Mouse (Mus musculus): ENCODE results near the gene Fyttd1. TPM values are rescaled to one million over a fixed set of nuclear protein-coding genes. Genes with fewer than 3 reads are reported as not detected.

Gene Fyttd1
- total RNA-seq, 1 experiment from 2014 or later = 99.8 TPM

- DNase-seq = no peak
Measured at GRCm38 (mm10) chr16:32942694-32943093, 65.4 kb downstream of the Fyttd1 start.

- no peak for DNase-seq
Measured at GRCm38 (mm10) chr16:32945379-32945778, 68.1 kb downstream of the Fyttd1 start.

GRCm38 (mm10) chr16:32948016-32948415, 70.7 kb downstream of the Fyttd1 start:
- no peak for DNase-seq

GRCm38 (mm10) chr16:32948656-32949055, 71.4 kb downstream of the Fyttd1 start:
- DNase-seq = no peak

GRCm38 (mm10) chr16:32949281-32949680, 72.0 kb downstream of the Fyttd1 start:
- no peak for DNase-seq

- no peak for DNase-seq
Measured at GRCm38 (mm10) chr16:32951074-32951473, 73.8 kb downstream of the Fyttd1 start.

GRCm38 (mm10) chr16:32953806-32954205, 76.5 kb downstream of the Fyttd1 start:
- DNase-seq = no peak

- DNase-seq = no peak
Measured at GRCm38 (mm10) chr16:32954304-32954703, 77.0 kb downstream of the Fyttd1 start.

GRCm38 (mm10) chr16:32956889-32957288, 79.6 kb downstream of the Fyttd1 start:
- no peak for DNase-seq

Other genes starting within 250 kb of the Fyttd1 start
- 48.5 and 55.4 TPM in 2 replicates for gene Tnk2, start 233.6 kb upstream of the Fyttd1 start, total RNA-seq (2021)
- not detected in 2 replicates for gene Muc4, start 141.6 kb upstream of the Fyttd1 start, total RNA-seq (2021)
- 0.15 and 0.56 TPM in 2 replicates for gene Muc20, start 80.1 kb upstream of the Fyttd1 start, total RNA-seq (2021)
- not detected in 2 replicates for gene Smbd1, start 67.0 kb upstream of the Fyttd1 start, total RNA-seq (2021)
- 27.9 and 32.7 TPM in 2 replicates for gene Rubcn, start 266 bp downstream of the Fyttd1 start, total RNA-seq (2021)
- 32.6 and 36.3 TPM in 2 replicates for gene Lrch3, start 36.6 kb downstream of the Fyttd1 start, total RNA-seq (2021)
- 1.1 and 2.3 TPM in 2 replicates for gene Iqcg, start 178.7 kb downstream of the Fyttd1 start, total RNA-seq (2021)
- gene Rpl35a, start 179.0 kb downstream of the Fyttd1 start, total RNA-seq (2021) = 526 and 608 TPM in 2 replicates
- gene Lmln, start 185.0 kb downstream of the Fyttd1 start, total RNA-seq (2021) = 8.4 and 11.0 TPM in 2 replicates